Mouse (Mus musculus) thymus, postnatal 0 days (tissue): ENCODE results near the gene Tmem30c. TPM values are rescaled to one million over a fixed set of nuclear protein-coding genes. Genes with fewer than 3 reads are reported as not detected.

Experiments used
- DNase-seq: peaks from one replicate; pipeline ENCODE4 v3.0.0-alpha.2; 2015; ENCODE audit warnings: low spot score
- polyA plus RNA-seq: library from polyadenylated mRNA; unstranded; fragments of >200 nt; fragmentation: Nextera tagmentation; extraction: Ambion mirVana; gene quantifications from 2 replicates; pipeline ENCODE4 v1.2.1, GENCODE M21; 2015

Tmem30c gene
- polyA plus RNA-seq, 1 experiment from 2014 or later: 0.05 TPM

- peak; percentile 16 for DNase-seq
Measured at GRCm38 (mm10) chr16:57301512-57302115, 8.9 kb upstream of the Tmem30c start.

- no peak for DNase-seq
Measured at GRCm38 (mm10) chr16:57295216-57295934, 2.7 kb upstream of the Tmem30c start.

DNA sequence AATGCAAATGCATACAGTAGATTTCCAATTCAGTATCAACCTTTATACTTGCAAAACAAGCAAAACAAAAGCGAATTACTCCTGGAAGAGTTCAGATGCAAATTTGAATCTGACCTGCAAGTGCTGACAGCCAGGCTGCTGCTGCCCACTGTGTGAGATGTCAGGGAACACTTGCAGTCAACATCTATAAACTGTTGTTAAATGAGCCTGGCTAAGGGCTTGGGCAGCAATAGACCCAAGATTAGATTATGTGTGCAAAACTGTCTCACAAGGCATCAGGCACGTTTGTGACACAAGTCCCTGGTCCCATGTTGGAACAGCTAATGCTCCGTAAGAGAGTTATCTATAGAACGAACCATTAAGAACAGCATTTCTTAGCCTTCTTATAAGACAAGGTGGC, 369 bp downstream of the Tmem30c start:
- no peak for DNase-seq

- no peak for DNase-seq
Measured at GRCm38 (mm10) chr16:57291696-57292095, 969 bp downstream of the Tmem30c start.

DNA sequence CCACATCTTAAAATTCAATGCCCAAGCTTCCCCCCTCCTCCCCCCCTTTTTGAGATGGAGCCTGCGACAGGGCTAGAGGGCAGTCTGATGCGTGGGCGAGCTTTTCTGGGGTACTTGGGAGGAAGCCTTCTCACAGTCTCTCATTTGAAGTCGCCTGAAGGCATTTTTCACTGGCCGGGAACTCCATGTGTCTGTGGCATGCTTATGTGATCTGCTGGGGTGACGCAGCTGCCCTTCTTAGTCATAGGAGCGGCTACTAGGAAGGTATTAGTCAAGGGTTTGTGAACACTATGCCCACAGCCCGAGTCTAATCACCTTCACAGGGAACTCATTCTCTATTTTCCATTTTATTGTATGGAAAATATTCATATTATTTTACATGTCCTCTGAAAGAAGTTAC, 11.2 kb downstream of the Tmem30c start:
- DNase-seq: no peak

DNA sequence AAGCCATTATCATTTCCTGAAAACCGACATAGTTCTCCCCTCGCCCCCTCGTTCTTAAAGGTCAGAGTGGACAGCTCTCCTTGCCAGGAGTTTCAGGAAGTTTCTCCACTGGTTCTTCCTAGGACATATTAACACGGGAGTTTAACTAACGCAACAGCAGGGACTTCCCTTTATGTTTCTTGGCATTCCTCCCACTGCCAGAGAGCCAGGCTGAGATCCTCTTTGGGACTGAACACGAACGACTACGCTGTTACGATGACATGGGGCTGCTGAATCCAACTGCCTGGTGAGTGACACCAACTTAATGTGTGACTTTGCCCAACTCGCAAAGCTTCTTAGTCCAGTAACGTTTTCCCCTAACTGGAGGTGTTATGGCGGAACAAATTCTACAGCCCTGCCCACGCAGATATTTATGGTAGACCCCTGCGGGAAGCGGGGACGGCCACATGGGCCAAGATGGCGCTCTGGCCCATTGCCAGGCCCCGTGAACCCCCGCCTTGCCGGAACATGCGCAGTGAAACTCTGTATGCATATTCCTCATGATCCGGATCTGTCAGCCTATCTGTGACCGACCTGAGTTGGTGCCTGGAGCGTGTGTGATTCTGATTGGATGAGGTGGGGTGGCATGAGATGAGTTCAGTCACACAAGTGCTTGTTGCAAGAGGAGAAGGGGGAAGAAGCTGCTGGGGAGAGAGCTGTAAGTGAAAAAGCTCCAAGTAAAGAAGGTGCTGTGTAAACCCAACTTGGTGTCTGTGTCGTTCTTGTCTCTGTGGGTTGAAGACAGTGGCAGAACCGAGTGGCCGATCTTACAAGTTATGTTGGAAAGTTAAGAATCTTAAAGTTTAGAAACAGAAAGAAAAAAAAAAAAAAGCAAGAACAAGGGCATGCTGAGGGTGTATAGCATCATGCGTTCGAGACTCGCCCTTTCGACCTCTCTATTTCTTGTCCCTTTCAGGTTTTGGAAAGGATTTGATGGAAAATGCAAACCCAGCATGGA, 12.1 kb downstream of the Tmem30c start:
- DNase-seq: no peak

DNA sequence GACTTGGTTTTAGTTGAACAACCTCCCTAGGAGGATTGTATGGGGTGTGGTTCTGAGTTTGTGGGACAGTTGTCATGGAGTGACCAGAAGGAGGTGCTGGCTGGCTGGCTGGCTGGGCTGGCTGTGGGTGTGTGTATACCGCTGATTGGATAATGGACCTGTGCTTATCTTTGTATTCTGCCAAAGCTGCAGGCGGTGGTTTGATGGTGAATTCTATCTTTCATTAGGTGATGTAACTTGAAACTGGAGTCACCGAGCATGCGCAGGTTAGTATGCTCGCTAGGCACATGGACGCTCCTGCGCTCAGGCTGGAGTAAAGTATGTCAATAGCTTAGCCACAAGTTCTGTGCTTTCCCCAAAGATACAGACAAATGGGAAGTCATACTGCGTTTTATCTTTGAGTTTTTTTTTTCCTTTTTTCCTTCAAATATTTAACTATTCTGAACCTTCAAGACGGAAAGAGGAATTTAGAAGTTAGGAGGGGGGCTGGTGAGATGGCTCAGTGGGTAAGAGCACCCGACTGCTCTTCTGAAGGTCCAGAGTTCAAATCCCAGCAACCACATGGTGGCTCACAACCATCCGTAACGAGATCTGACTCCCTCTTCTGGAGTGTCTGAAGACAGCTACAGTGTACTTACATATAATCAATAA, 13.6 kb downstream of the Tmem30c start:
- no peak for DNase-seq

GRCm38 (mm10) chr16:57269751-57270150, 22.9 kb downstream of the Tmem30c start:
- no peak for DNase-seq

DNA sequence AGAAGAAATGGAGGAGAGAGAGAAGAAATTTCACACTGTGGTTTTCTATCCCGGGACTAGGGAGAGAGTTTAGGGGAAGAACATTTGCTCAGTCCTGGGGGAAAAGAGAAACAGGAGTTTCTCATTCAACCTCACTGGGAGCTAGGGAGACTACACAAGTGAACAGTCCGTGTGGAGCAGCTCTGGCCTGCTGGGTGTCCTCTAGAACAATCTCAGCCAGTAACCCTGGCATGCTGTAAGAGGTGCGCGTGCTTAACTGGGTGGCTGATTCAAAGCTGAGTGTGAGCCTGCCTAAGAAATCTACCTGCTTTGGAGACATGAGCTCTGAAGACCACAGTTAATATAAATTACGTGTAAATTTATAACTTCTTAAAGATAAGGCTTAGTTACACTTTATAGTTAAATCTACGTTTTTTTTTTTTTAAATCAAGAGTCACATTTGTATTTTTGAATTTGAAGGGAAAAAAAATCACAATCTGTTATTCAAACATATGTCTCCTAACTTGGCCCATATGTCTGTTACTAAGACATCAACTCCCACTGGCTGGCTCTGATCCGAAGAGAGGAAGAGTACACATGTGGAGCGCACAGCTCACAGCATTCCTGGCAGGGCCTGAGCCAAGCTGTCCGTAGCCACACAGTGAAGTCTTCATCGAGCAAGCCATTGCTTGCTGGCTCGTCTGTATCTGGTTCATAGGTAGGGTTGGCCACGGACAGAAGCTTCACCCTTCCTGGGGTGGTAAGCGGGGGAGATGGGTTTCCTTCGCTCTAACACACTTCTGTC, 24.4 kb downstream of the Tmem30c start:
- no peak for DNase-seq

- DNase-seq: no peak
Measured at GRCm38 (mm10) chr16:57267068-57267467, 25.6 kb downstream of the Tmem30c start.

- no peak for DNase-seq
Measured at GRCm38 (mm10) chr16:57260152-57260551, 32.5 kb downstream of the Tmem30c start.

- DNase-seq: no peak
Measured at GRCm38 (mm10) chr16:57259356-57260083, 33.1 kb downstream of the Tmem30c start.

DNA sequence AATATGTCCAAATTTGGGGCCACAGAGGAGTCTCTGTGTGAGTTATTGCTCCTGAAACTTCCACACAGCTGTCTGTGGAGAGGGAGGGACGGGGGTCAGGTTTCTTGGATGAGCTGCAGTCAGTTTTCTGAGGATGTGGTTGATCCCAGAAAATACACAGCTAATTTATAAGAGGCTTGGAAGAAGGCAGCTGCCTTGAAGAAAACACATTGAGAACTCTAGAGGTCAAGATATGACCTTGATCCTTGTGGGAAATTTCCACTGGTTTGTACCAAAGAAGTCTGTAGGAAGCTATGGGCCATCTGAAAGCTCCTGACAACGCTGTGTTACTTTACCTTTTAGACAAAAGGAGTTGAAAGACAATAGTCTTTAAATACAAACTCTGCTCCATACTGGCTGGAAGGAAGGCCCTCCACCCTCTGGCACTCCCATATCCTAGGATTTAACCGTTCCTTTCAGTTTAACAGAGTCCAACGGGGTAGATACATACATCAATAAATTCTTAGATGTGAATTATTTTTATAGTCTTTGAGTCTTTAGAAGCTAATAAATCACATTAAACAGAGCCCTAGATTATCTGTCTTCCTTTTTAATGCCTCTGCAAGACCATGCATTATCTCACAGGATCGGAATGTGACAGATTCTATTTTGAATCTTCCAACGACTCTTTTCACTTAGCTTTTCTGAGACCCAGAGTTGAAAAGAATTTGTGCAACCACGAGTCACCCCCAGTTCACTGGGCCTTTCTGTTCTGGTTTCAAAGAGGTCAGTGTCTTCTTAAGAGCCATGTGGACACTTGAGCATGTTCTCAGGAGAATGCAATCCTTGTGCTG, 40.9 kb downstream of the Tmem30c start:
- no peak for DNase-seq

DNA sequence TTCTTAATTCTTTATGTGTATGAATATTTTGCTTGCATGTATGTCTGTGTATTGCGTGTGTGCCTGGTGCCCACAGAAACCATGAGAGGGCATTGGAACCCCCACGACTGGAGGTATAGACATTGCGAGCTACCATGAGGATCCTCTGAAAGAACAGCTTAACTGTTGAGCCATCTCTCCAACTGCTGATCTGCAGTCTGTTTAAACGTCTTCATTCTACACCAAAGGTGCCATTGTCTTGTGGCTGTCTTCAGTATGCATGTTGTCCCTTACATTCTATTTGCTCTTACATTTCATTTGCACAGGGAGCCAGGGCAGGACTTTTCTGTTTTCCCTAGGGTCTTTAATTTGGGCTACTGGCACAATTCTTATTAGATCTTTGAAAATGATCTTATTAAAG, 41.7 kb downstream of the Tmem30c start:
- DNase-seq: no peak

DNA sequence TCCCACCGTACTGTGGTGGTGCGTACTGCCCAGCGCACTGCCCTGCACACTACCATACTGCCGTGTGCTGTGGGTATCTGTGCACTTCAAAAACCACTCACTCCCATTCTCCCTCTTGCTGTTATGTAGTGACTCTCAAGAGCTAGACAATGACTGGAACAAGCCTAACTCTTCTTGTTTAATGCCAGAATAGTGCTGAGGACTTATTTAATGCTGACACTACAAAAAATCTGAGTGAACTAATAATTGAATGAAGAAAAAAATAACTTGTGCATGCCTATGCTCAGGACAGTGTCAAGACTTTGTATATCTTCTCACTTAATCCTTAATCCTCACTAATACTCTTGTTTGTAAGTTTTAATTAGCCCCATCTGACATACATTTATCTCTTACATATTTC, 45.2 kb downstream of the Tmem30c start:
- DNase-seq: no peak

- DNase-seq: peak; percentile 17
Measured at GRCm38 (mm10) chr16:57246596-57246995, 46.1 kb downstream of the Tmem30c start.

DNA sequence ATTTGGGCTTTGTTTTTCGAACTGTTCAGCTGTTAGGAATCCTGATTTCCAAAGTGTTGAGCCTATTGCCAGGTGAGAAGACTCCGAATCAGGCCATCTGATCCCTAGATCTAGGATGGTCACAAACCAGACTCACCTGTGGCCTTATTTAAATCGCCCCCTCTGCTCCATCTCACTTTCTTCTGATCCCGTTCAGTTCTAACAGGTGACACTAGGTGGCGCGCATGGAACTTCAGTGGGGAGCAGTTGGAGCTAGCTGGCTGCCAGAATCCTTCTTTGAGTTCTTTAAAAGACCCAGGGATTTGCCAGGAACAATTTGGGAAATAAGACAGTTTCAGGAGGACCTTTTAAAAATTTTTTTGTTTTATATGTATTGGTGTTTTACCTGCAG, 48.8 kb downstream of the Tmem30c start:
- DNase-seq: peak; percentile 70

GRCm38 (mm10) chr16:57243205-57243857, 49.3 kb downstream of the Tmem30c start:
- DNase-seq: peak; percentile 60

DNA sequence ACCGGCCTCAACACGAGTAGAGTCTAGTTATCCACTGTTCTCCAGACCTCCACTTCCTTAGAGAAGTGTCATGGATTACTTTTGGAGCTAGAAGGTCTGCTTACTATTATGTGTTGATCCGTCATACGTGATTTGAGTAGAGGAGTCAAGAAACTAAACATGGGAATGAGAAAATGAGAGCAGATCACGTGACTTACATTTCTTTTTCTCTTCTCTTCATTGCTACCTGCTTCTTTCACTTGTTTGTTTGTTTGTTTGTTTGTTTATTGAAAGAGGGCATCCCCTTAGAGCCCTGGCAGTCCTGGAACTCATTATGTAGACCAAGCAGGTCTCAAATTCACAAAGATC, 49.8 kb downstream of the Tmem30c start:
- DNase-seq: no peak
